Mouse (Mus musculus): ENCODE results near the gene Toporsl. TPM values are rescaled to one million over a fixed set of nuclear protein-coding genes. Genes with fewer than 3 reads are reported as not detected.

Toporsl gene
- polyA plus RNA-seq (2015; fragmentation: Nextera tagmentation; extraction: Ambion mirVana): not detected in 2 replicates

GRCm38 (mm10) chr4:52595927-52596326 lies at the start of gene Toporsl:
Gene Toporsl, plus strand, starts transcription at chr4:52596274.
- 57% methylated on average over 2 of the region's 2 CpGs for WGBS
- ATAC-seq (replicated peaks; ENCODE audit: extremely low read depth, insufficient read depth, low FRiP score): no peak
- H3K9ac ChIP-seq (ENCODE audit: low read length): no peak within 1 kb of the TSS

GRCm38 (mm10) chr4:52557672-52558071 lies 38.4 kb upstream of the Toporsl start:
- no peak overlapping the region for H3K9ac ChIP-seq (ENCODE audit: low read length)
- no peak overlapping the region for H3K27ac ChIP-seq (ENCODE audit: low read length)
- H3K4me1 ChIP-seq (ENCODE audit: control insufficient read depth, insufficient read depth, low read length): no peaks in the 10 kb centered on the region
- no peak overlapping the region for H3K4me2 ChIP-seq (ENCODE audit: low read depth, low read length)
- H3K9me3 ChIP-seq (replicated peaks; ENCODE audit: control insufficient read depth, low read length): no peaks in the 10 kb centered on the region
- no peak for ATAC-seq (replicated peaks; ENCODE audit: extremely low read depth, insufficient read depth, low FRiP score)
- no peak overlapping the region for H3K4me3 ChIP-seq (ENCODE audit: low read length)
- WGBS: 65% methylated on average over 1 of the region's 1 CpGs
- H3K36me3 ChIP-seq (ENCODE audit: control insufficient read depth, insufficient read depth): no peaks in the 10 kb centered on the region
- no peaks in the 10 kb centered on the region for H3K27me3 ChIP-seq (ENCODE audit: control insufficient read depth, insufficient read depth, low read length)

More at GRCm38 (mm10) chr4:52595927-52596326, at the start of gene Toporsl:
- no peak within 1 kb of the TSS for H3K27ac ChIP-seq (ENCODE audit: low read length)
- no peaks in the 10 kb centered on the region for H3K27me3 ChIP-seq (ENCODE audit: control insufficient read depth, insufficient read depth, low read length)
- H3K4me3 ChIP-seq (ENCODE audit: low read length): no peak within 1 kb of the TSS
- H3K9me3 ChIP-seq (replicated peaks; ENCODE audit: control insufficient read depth, low read length): no peaks in the 10 kb centered on the region
- no peak within 1 kb of the TSS for H3K4me2 ChIP-seq (ENCODE audit: low read depth, low read length)
- H3K36me3 ChIP-seq (ENCODE audit: control insufficient read depth, insufficient read depth): no peaks in the 10 kb centered on the region
- no peaks in the 10 kb centered on the region for H3K4me1 ChIP-seq (ENCODE audit: control insufficient read depth, insufficient read depth, low read length)

- 45% methylated on average over 1 of the region's 1 CpGs for WGBS
- Histone ChIP-seq H3K4me1 (ENCODE audit: control insufficient read depth, insufficient read depth, low read length) (no peaks in the 10 kb centered on the region), H3K27me3 (ENCODE audit: control insufficient read depth, insufficient read depth, low read length) (no peaks in the 10 kb centered on the region), H3K36me3 (ENCODE audit: control insufficient read depth, insufficient read depth) (no peaks in the 10 kb centered on the region), H3K4me3 (ENCODE audit: low read length) (no peak overlapping the region), H3K9me3 (replicated peaks; ENCODE audit: control insufficient read depth, low read length) (no peaks in the 10 kb centered on the region), H3K27ac (ENCODE audit: low read length) (no peak overlapping the region), H3K9ac (ENCODE audit: low read length) (no peak overlapping the region), H3K4me2 (ENCODE audit: low read depth, low read length) (no peak overlapping the region)
- no peak for ATAC-seq (replicated peaks; ENCODE audit: extremely low read depth, insufficient read depth, low FRiP score)
Observed at GRCm38 (mm10) chr4:52558080-52558479, 38.0 kb upstream of the Toporsl start.

DNA sequence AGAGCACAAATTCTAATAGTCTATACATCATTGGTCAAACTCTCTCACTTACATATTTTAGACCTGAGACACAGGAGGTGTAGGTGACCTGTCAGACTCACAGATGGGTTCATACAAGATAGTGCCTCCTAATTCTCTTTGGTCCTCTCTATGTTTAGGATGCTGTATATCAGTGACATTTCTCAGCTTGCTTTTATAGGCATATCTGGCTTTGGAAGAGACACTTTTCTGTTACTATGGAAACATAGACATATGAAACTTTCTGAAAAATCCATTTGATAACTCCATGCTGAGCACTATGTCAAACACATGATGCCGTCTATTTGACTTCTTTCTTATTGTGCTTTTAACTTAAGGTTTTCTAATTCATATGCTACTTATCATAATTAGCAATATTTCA lies 32.2 kb upstream of the Toporsl start:
- H3K27me3 ChIP-seq (ENCODE audit: control insufficient read depth, insufficient read depth, low read length): no peaks in the 10 kb centered on the region
- no peak overlapping the region for H3K4me2 ChIP-seq (ENCODE audit: low read depth, low read length)
- no peak overlapping the region for H3K4me3 ChIP-seq (ENCODE audit: low read length)
- H3K27ac ChIP-seq (ENCODE audit: low read length): no peak overlapping the region
- 90% methylated on average over 1 of the region's 1 CpGs for WGBS
- no peaks in the 10 kb centered on the region for H3K9me3 ChIP-seq (replicated peaks; ENCODE audit: control insufficient read depth, low read length)
- no peak for ATAC-seq (replicated peaks; ENCODE audit: extremely low read depth, insufficient read depth, low FRiP score)
- no peak overlapping the region for H3K9ac ChIP-seq (ENCODE audit: low read length)
- no peaks in the 10 kb centered on the region for H3K4me1 ChIP-seq (ENCODE audit: control insufficient read depth, insufficient read depth, low read length)
- H3K36me3 ChIP-seq (ENCODE audit: control insufficient read depth, insufficient read depth): no peaks in the 10 kb centered on the region

DNA sequence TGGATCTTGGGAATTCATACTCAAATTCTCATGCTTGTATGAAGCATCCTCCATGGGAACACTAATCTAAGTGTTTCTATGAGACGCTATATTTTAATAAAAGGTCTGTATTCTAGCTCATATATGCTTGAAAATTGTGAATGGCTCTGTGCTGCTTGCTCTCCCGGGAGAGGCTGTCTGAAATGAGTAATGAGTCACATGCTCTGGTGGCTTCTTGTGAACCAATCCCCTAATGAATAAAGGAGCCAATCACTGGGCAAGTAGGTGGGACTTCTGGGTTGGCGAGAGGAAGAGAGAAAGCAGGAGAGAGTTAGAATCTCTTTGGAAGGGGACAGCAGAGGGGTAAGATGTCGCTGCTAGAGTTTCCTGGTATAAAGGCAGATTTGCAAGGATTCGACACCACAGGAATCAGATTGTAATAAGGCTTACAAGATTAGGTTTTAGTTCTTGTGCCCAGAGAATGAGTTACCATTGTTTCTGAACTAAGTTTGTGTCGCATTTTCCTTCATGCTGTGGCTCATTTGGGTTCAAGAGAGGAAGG lies 9.8 kb upstream of the Toporsl start:
- 72% methylated on average over 6 of the region's 6 CpGs for WGBS
- Histone ChIP-seq H3K4me3 (ENCODE audit: low read length) (no peak overlapping the region), H3K4me2 (ENCODE audit: low read depth, low read length) (no peak overlapping the region), H3K27me3 (ENCODE audit: control insufficient read depth, insufficient read depth, low read length) (no peaks in the 10 kb centered on the region), H3K4me1 (ENCODE audit: control insufficient read depth, insufficient read depth, low read length) (no peaks in the 10 kb centered on the region), H3K9ac (ENCODE audit: low read length) (no peak overlapping the region), H3K27ac (ENCODE audit: low read length) (no peak overlapping the region), H3K9me3 (replicated peaks; ENCODE audit: control insufficient read depth, low read length) (no peaks in the 10 kb centered on the region), H3K36me3 (ENCODE audit: control insufficient read depth, insufficient read depth) (no peaks in the 10 kb centered on the region)
- ATAC-seq (replicated peaks; ENCODE audit: extremely low read depth, insufficient read depth, low FRiP score): no peak

- no peak for ATAC-seq (replicated peaks; ENCODE audit: extremely low read depth, insufficient read depth, low FRiP score)
- no peak overlapping the region for H3K4me3 ChIP-seq (ENCODE audit: low read length)
- no peaks in the 10 kb centered on the region for H3K9me3 ChIP-seq (replicated peaks; ENCODE audit: control insufficient read depth, low read length)
- H3K9ac ChIP-seq (ENCODE audit: low read length): no peak overlapping the region
- H3K36me3 ChIP-seq (ENCODE audit: control insufficient read depth, insufficient read depth): no peaks in the 10 kb centered on the region
- no peaks in the 10 kb centered on the region for H3K27me3 ChIP-seq (ENCODE audit: control insufficient read depth, insufficient read depth, low read length)
- no peaks in the 10 kb centered on the region for H3K4me1 ChIP-seq (ENCODE audit: control insufficient read depth, insufficient read depth, low read length)
- WGBS: 62% methylated on average over 4 of the region's 4 CpGs
- no peak overlapping the region for H3K4me2 ChIP-seq (ENCODE audit: low read depth, low read length)
- no peak overlapping the region for H3K27ac ChIP-seq (ENCODE audit: low read length)
Observed at GRCm38 (mm10) chr4:52593821-52594356, 2.2 kb upstream of the Toporsl start.

DNA sequence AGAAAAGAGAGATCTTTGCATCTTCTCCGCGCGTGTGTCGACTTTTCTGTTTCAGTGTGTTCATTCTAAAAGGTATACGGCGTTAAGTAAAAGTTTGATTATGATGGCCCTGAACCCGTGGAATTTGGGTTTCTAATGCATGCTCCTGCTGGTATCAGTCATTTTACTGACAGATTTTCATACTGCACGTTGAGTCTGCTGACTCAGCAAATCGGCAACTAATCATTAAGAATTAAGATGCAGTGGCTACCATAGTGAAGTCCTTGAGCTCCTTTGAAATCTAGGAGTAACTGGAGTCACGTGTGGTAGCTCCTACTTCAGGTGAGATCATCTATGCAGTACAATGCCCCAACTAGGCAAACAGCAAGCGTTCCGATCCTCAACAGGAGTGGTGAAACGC lies 1.4 kb upstream of the Toporsl start:
- Histone ChIP-seq H3K36me3 (ENCODE audit: control insufficient read depth, insufficient read depth) (no peaks in the 10 kb centered on the region), H3K27ac (ENCODE audit: low read length) (no peak overlapping the region), H3K9me3 (replicated peaks; ENCODE audit: control insufficient read depth, low read length) (no peaks in the 10 kb centered on the region), H3K27me3 (ENCODE audit: control insufficient read depth, insufficient read depth, low read length) (no peaks in the 10 kb centered on the region), H3K4me1 (ENCODE audit: control insufficient read depth, insufficient read depth, low read length) (no peaks in the 10 kb centered on the region), H3K9ac (ENCODE audit: low read length) (no peak overlapping the region), H3K4me2 (ENCODE audit: low read depth, low read length) (no peak overlapping the region), H3K4me3 (ENCODE audit: low read length) (no peak overlapping the region)
- no peak for ATAC-seq (replicated peaks; ENCODE audit: extremely low read depth, insufficient read depth, low FRiP score)
- 88% methylated on average over 13 of the region's 13 CpGs for WGBS

DNA sequence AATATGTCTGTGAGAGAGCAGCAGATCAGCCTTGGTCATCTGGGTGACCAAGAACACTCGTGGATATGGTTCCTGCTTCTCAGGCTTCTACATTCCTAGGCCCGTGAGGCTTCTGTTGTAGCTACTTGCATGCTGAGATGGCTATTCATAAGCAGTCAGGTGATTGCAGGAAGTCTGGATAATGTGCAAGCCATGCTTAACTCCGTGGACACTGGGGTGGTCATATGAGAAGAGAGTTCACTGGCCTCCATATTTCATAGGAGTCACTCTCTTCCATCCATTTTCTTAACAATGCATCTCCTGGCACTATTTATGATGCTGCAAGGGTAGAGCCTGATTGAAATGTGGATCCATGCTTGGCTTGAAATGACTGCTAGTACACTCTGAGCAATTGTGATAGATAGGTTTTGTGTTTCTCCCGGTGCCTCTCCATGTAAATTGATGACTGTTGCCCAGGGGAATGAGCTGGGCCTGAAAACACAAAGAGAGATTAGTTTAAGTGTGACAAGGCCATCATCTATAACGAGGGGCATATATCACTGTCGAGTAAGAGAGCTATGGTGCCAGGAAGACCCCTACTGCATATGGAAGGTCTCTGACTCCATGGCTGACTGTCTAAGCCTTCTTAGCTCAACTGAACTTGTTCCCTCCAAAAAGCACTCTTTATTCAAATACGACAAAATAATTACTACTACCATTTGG lies 2.3 kb downstream of the Toporsl start:
- Histone ChIP-seq H3K4me3 (ENCODE audit: low read length) (no peak overlapping the region), H3K27ac (ENCODE audit: low read length) (no peak overlapping the region), H3K9ac (ENCODE audit: low read length) (no peak overlapping the region), H3K4me2 (ENCODE audit: low read depth, low read length) (no peak overlapping the region), H3K27me3 (ENCODE audit: control insufficient read depth, insufficient read depth, low read length) (no peaks in the 10 kb centered on the region), H3K36me3 (ENCODE audit: control insufficient read depth, insufficient read depth) (no peaks in the 10 kb centered on the region), H3K4me1 (ENCODE audit: control insufficient read depth, insufficient read depth, low read length) (no peaks in the 10 kb centered on the region), H3K9me3 (replicated peaks; ENCODE audit: control insufficient read depth, low read length) (no peaks in the 10 kb centered on the region)
- 66% methylated on average over 7 of the region's 7 CpGs for WGBS
- no peak for ATAC-seq (replicated peaks; ENCODE audit: extremely low read depth, insufficient read depth, low FRiP score)

DNA sequence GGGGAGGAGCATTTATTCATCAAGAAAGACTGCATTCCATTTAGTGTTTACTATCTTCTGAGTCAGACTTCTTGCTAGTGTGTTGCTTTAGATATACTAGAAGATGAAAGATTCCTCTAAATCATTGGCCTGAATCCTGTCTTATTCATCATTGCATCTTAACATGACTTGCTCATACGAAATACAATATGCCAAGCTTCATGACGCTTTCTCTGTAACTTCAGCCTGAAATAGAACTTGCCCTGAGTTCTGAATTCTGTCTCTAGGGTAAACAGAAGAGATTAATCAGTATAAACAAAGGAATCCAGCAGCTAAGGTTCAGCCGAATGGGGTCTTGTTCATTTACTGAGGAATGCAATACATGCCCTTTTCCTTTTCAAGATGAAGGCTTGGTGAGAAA lies 10.8 kb downstream of the Toporsl start:
- H3K4me2 ChIP-seq (ENCODE audit: low read depth, low read length): no peak overlapping the region
- no peak overlapping the region for H3K9ac ChIP-seq (ENCODE audit: low read length)
- no peaks in the 10 kb centered on the region for H3K27me3 ChIP-seq (ENCODE audit: control insufficient read depth, insufficient read depth, low read length)
- H3K4me1 ChIP-seq (ENCODE audit: control insufficient read depth, insufficient read depth, low read length): no peaks in the 10 kb centered on the region
- H3K36me3 ChIP-seq (ENCODE audit: control insufficient read depth, insufficient read depth): no peaks in the 10 kb centered on the region
- no peak for ATAC-seq (replicated peaks; ENCODE audit: extremely low read depth, insufficient read depth, low FRiP score)
- H3K27ac ChIP-seq (ENCODE audit: low read length): no peak overlapping the region
- 57% methylated on average over 3 of the region's 3 CpGs for WGBS
- H3K9me3 ChIP-seq (replicated peaks; ENCODE audit: control insufficient read depth, low read length): no peaks in the 10 kb centered on the region
- no peak overlapping the region for H3K4me3 ChIP-seq (ENCODE audit: low read length)

All from heart, embryonic 16.5 days (tissue).